Mouse (Mus musculus) kidney, adult 2 months (tissue): ENCODE results near the gene Ptger4.

Source experiments
- CTCF ChIP-seq: fragments of 200-500 bp; conservative IDR thresholded peaks from 2 replicates; pipeline ENCODE4 v1.5.1; 2011; ENCODE audit warnings: low read depth, mild to moderate bottlenecking, control low read depth, low read length, moderate library complexity, mixed read lengths; ENCODE audit not compliant: insufficient read depth, insufficient read length
- POLR2A ChIP-seq: fragments of 200-500 bp; IDR thresholded peaks from one replicate; pipeline ENCODE4 v1.6.1; 2011; ENCODE audit warnings: low read depth, low read length, control low read depth

DNA sequence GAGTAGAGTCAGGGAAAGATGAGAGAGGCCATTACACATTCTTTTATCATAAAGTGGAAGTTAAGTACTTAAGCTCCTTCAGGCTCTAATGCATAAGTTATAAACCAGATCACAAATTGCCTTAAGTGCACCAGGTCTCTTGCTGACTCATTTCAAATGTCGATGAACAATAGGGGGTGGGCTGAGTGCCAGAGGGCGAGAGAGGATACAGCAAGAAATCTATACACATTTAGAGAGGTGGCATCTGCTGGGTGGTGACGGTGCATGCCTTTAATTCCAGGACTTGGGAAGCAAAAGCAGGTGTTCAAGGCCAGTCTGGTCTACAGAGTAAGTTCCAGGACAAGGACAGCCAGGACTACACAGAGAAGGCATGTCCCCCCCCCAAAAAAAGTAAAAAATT is 22.1 kb upstream of the Ptger4 start:
- TF ChIP-seq CTCF (no peak), POLR2A (no peak)
